Mouse (Mus musculus) monocyte, adult 59 days (primary cell): Measurements from ENCODE around the gene Mrpl46. TPM values are rescaled to one million over a fixed set of nuclear protein-coding genes. Genes with fewer than 3 reads are reported as not detected.

Experiments used
- total RNA-seq, 2 experiments: library from RNA; stranded (reverse); gene quantifications; one replicate each; pipeline ENCODE4 v1.2.4; 2023

Mrpl46 gene
- total RNA-seq: 10 to 100 TPM; 12.3 to 14.8 TPM

DNA sequence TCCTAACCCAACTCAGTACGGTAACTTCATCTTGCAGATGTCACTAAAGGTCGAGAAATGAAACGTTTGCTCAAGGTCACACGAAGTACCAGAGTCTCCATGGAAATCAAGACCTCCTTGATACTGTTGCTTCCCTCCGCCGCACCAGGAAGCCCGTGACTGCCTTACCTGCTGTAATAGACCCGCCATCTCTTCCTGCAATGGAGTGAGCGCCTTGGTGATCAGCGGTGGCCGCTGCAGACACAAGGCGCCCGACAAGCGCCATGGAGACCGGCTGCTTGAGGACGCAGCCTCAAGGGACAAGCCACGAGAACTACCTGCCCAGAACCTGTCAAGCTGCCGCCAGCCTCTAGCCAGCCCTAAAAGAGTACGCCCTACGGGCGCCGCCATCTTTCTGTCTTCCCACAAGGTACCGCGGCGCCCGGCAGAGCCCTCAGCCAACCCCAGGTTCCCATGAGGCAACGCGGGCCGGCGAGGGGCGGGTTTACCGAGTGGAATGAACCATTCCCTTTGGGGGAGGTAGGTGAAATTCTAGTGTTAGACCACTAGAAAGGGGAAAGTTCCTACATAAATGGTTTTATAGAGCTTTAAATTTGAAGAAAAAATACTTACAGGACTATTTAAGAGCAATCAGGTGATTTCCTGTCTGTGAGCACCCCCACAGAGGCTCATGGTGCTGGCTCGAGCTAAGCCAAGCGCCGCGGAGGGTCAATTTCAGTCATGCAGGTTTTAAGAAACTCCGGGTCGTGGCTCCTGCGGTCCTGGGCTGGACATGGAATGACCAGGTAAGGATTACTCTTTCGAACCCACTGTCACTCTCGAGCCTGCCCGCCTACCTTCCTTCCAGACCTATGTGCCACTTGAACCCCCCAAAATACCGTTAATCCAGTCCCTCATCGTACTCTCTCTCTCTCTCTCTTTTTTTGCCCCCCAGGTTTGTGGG is at the start of gene Mrpl46, which contains the start of gene Mrps11:
TSS of gene Mrpl46 (minus strand) at position 893 of the 943 bp plus-strand sequence.
TSS of gene Mrps11 (plus strand) at position 481 of the 943 bp plus-strand sequence.

DNA sequence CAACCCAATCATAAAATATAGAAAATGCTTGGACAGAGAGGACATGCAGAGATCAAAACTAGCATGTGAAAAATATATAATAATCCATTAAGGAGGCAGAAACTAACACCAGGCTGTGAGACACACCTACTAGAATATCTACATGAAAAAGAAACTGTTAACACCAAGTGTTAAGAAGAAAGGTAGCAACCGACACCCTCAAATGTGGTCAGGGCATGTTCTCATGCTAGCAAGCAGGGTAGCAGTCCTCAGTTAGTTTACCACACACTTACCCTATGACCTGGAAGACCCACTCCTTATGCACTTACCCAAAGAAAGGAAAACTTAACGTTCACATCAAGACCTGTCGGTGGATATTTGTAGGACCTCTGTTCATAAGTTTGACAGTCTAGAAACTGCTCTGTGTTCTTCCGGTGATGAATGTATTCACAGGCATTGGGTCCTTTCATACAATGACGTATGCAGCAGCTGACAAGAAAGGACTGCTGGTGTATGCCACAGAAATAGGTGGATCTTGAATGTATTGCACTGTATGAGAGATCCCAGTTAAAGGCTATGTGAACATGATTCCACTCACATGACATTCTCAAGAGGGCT is 45.6 kb downstream of the Mrpl46 start, which contains the start of gene Ntrk3:
TSS of gene Ntrk3 (minus strand) at position 399 of the 597 bp plus-strand sequence.

Other genes with a start within 250 kb of the Mrpl46 start
- not detected for gene Ntrk3, start 45.5 kb downstream of the Mrpl46 start, total RNA-seq
- gene Mrps11, start 412 bp downstream of the Mrpl46 start, total RNA-seq: 10 to 100 TPM; 17.1 to 19.8 TPM
- gene Det1, start 63.7 kb upstream of the Mrpl46 start, total RNA-seq: 10 to 100 TPM in 1 of 2 experiments, 1 to 10 TPM in 1; 7.3 to 10.4 TPM
- gene Aen, start 112.3 kb upstream of the Mrpl46 start, total RNA-seq: 10 to 100 TPM; 16.0 to 18.4 TPM
- gene Isg20, start 129.9 kb upstream of the Mrpl46 start, total RNA-seq: 10 to 100 TPM; 16.5 to 19.0 TPM